Mouse (Mus musculus) stomach, embryonic 15.5 days (tissue): ENCODE measurements at regions not wholly inside any gene's neighbourhood (a gene's known extent, or its start where the extent isn't known, plus 50 kb on each side); places are given as distances from the start of the nearest gene placed in this dataset.
"Not testable (repeated sequence)": the region's sequence is repeated elsewhere in the genome, so short reads cannot be mapped to it uniquely, and the experiment has no call there.

ENCODE experiments used
- ATAC-seq: fragments of 200-750 bp; cut with Nextera tagmentation; 2 replicates; pipeline ENCODE4 v1.8.0; 2017; ENCODE audit warnings: low read depth, moderate number of reproducible peaks, moderate TSS enrichment; ENCODE audit not compliant: insufficient read depth, low FRiP score
- H3K27ac ChIP-seq: fragments of 300-500 bp; sonication (generic); 2 replicates; pipeline ENCODE4 v1.5.1; 2015; ENCODE audit warnings: mild to moderate bottlenecking, inconsistent platforms
- H3K27me3 ChIP-seq: fragments of 300-500 bp; sonication (generic); replicated peaks from 2 replicates; pipeline ENCODE4 v1.6.1; 2015; ENCODE audit warnings: inconsistent platforms
- H3K36me3 ChIP-seq: fragments of 300-500 bp; sonication (generic); 2 replicates; pipeline ENCODE4 v1.6.1; 2015; ENCODE audit warnings: inconsistent platforms
- H3K4me1 ChIP-seq: fragments of 300-500 bp; sonication (generic); 2 replicates; pipeline ENCODE4 v1.6.1; 2015; ENCODE audit warnings: inconsistent platforms
- H3K4me2 ChIP-seq: fragments of 300-500 bp; sonication (generic); 2 replicates; pipeline ENCODE4 v1.6.1; 2015; ENCODE audit warnings: mild to moderate bottlenecking, inconsistent platforms
- H3K4me3 ChIP-seq: fragments of 300-500 bp; sonication (generic); replicated peaks from 2 replicates; pipeline ENCODE4 v1.5.1; 2015; ENCODE audit warnings: inconsistent platforms
- H3K9ac ChIP-seq: fragments of 300-500 bp; sonication (generic); 2 replicates; pipeline ENCODE4 v1.6.1; 2015; ENCODE audit warnings: inconsistent platforms
- H3K9me3 ChIP-seq: fragments of 300-500 bp; sonication (generic); 2 replicates; pipeline ENCODE4 v1.6.1; 2016; ENCODE audit warnings: inconsistent platforms
- WGBS: fragments of 180-500 bp; shearing (Covaris S2); methylation state at CpG from one replicate; pipeline ENCODE4 v1.1.7; 2015; 5-methylcytosine and 5-hydroxymethylcytosine counted together

DNA sequence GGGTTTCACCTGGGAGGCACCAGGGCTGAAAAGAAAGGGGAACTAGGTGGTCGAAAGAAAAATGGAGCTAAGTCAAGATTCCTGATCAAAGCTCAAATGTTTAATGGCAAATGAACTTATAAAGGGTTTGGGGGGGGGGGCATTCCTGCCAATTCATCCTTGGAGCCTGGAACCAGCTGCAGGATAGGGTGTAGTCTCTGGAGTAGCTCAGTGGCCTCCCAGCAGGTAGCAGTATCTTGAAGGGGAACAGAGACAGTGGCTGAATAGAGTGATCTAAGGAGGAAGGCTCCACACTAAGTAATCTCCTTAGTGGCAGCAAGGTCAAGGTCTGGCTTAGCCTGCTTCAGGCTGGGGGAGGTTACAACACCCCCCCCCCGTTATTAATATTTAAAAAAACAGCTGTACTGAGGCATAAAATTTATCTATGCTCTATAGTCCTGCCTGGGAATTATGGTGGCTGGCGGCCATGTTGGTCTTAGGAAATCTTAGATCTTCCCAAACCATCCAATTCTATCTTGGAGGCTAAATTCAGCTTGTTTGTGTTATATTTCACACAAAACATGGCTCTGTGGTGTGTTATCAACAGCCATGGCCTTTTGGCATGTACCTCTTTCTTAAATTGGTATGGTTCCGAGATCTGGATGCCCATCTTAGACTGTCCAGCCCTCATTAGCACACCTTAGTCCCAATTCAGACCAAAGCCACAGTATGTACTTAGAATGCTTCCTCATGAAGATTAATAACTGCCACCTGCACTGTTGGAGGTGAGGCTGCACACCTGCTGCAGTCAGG lies 528.7 kb upstream of the Kcnd2 start:
- H3K27ac ChIP-seq, H3K4me2 ChIP-seq, ATAC-seq, H3K36me3 ChIP-seq, H3K9me3 ChIP-seq, H3K27me3 ChIP-seq, H3K9ac ChIP-seq, H3K4me3 ChIP-seq, H3K4me1 ChIP-seq: not testable (repeated sequence)
- WGBS, result 63% methylated on average over 4 of the region's 4 CpGs

DNA sequence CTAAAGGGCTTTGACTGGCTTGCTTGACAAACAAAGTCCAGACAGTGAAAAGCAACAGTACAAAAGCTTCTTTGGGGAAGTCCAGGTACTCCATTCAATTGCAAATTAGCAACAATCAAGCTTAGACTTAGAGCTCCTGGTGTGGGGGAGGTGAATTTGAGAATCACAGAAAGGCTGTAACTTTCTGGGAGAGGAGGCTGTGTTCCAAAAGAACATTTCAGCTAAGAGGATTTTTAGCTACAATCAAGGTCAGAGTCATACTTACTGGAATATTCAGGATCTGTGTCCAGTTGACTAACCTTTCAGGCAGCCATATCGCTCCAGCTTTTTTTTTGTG lies 528.1 kb upstream of the Kcnd2 start:
- not testable (repeated sequence) for H3K27me3 ChIP-seq, H3K36me3 ChIP-seq, H3K4me1 ChIP-seq, H3K9ac ChIP-seq, H3K9me3 ChIP-seq, H3K27ac ChIP-seq, ATAC-seq, H3K4me2 ChIP-seq, H3K4me3 ChIP-seq
- WGBS, result 62% methylated on average over 1 of the region's 1 CpGs

DNA sequence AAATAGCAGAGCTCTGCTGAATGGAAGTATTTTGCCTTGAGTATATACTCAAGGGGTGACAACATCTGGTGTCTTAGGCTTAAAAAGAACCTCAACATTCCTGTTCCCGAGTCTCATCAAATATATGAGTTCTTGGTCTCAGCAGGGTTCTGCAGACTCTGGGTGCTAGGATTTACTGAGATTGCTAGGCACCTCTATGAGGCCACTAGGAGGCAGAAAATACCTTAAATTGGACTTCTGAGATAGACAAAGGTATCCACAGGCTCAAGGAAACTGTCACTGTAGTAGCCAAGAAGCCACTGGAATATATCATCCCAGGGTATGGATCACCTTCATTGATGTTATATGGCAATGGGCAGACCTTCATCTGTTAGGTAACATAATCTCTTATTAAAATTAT lies 489.4 kb upstream of the Kcnd2 start:
- Histone ChIP-seq H3K4me2 (no peak overlapping the region), H3K27me3 (no peaks in the 10 kb centered on the region), H3K4me3 (no peak overlapping the region), H3K27ac (no peak overlapping the region), H3K36me3 (no peaks in the 10 kb centered on the region), H3K9me3 (no peaks in the 10 kb centered on the region), H3K4me1 (no peaks in the 10 kb centered on the region), H3K9ac (no peak overlapping the region)
- WGBS, result 84% methylated on average over 1 of the region's 1 CpGs
- ATAC-seq, result no peak

GRCm38 (mm10) chr6:20739095-20739494 lies 476.2 kb upstream of the Kcnd2 start:
- H3K4me3 ChIP-seq, result no peak overlapping the region
- H3K9me3 ChIP-seq, result no peaks in the 10 kb centered on the region
- peak; percentile 35; the same call in 1 of the 2 replicates for ATAC-seq
- no peaks in the 10 kb centered on the region for H3K36me3 ChIP-seq
- H3K4me1 ChIP-seq, result no peaks in the 10 kb centered on the region
- no peak overlapping the region for H3K4me2 ChIP-seq
- no peaks in the 10 kb centered on the region for H3K27me3 ChIP-seq
- H3K9ac ChIP-seq, result no peak overlapping the region
- H3K27ac ChIP-seq, result no peak overlapping the region

GRCm38 (mm10) chr6:20740406-20740805 lies 474.9 kb upstream of the Kcnd2 start:
- WGBS, result 57% methylated on average over 1 of the region's 1 CpGs
- Histone ChIP-seq H3K27me3 (no peaks in the 10 kb centered on the region), H3K36me3 (no peaks in the 10 kb centered on the region), H3K27ac (no peak overlapping the region), H3K4me1 (no peaks in the 10 kb centered on the region), H3K4me2 (no peak overlapping the region), H3K4me3 (no peak overlapping the region), H3K9me3 (no peaks in the 10 kb centered on the region), H3K9ac (no peak overlapping the region)
- ATAC-seq, result no peak

DNA sequence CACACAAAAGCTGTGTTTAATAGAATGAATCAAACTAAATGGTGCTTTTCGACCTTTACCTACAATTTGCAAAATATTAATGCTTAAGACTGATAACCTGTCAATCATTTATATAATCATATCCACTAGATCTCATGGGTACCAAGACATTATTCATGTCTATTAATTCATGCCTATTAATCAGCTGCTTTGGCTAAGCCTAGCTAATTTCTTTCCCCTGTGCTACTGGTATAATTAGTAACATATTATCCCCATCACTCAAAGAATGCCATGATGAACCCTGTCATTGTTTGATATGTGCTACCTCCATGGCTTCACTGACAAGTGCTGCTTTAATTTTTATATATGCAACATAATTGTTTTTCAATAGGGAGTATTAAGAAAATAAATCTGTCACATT lies 474.1 kb upstream of the Kcnd2 start:
- Histone ChIP-seq H3K4me3 (no peak overlapping the region), H3K9me3 (no peaks in the 10 kb centered on the region), H3K9ac (no peak overlapping the region), H3K4me1 (no peaks in the 10 kb centered on the region), H3K4me2 (no peak overlapping the region), H3K27me3 (no peaks in the 10 kb centered on the region), H3K27ac (no peak overlapping the region), H3K36me3 (no peaks in the 10 kb centered on the region)
- WGBS, result 58% methylated on average over 1 of the region's 1 CpGs
- no peak for ATAC-seq

DNA sequence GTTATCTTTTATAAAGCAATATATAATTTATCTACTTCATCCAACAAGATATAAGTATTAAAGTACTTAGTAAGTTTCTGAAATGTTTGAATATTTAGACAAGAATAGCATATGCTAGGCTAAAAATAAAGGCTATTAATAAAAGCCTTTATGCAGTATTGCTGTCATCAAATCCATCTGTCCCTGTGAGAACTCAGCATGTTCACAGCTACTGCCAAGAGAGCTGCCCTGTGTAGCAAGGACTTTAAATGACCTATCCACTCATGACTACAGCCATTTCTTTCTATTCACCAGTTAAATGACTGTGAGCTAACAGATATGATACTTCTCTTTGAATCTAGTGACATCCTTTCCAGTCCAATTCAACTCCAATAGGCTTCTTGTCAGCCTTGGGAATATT lies 458.1 kb upstream of the Kcnd2 start:
- no peaks in the 10 kb centered on the region for H3K27me3 ChIP-seq
- ATAC-seq, result no peak
- H3K36me3 ChIP-seq, result no peaks in the 10 kb centered on the region
- no peak overlapping the region for H3K4me3 ChIP-seq
- H3K9me3 ChIP-seq, result no peaks in the 10 kb centered on the region
- no peak overlapping the region for H3K4me2 ChIP-seq
- H3K4me1 ChIP-seq, result no peaks in the 10 kb centered on the region
- no peak overlapping the region for H3K27ac ChIP-seq
- H3K9ac ChIP-seq, result no peak overlapping the region

GRCm38 (mm10) chr6:20761300-20761699 lies 454.0 kb upstream of the Kcnd2 start:
- no peak overlapping the region for H3K4me2 ChIP-seq
- no peaks in the 10 kb centered on the region for H3K27me3 ChIP-seq
- no peaks in the 10 kb centered on the region for H3K9me3 ChIP-seq
- H3K27ac ChIP-seq, result no peak overlapping the region
- no peak for ATAC-seq
- no peak overlapping the region for H3K4me3 ChIP-seq
- no peaks in the 10 kb centered on the region for H3K4me1 ChIP-seq
- no peak overlapping the region for H3K9ac ChIP-seq
- 25% methylated on average over 1 of the region's 1 CpGs for WGBS
- H3K36me3 ChIP-seq, result no peaks in the 10 kb centered on the region

GRCm38 (mm10) chr6:20775872-20776271 lies 439.4 kb upstream of the Kcnd2 start:
- no peaks in the 10 kb centered on the region for H3K4me1 ChIP-seq
- no peak for ATAC-seq
- no peaks in the 10 kb centered on the region for H3K9me3 ChIP-seq
- no peak overlapping the region for H3K27ac ChIP-seq
- H3K9ac ChIP-seq, result no peak overlapping the region
- 77% methylated on average over 1 of the region's 1 CpGs for WGBS
- H3K4me3 ChIP-seq, result no peak overlapping the region
- no peak overlapping the region for H3K4me2 ChIP-seq
- no peaks in the 10 kb centered on the region for H3K36me3 ChIP-seq
- H3K27me3 ChIP-seq, result no peaks in the 10 kb centered on the region
